Mouse (Mus musculus) neutrophil, adult 5-6 weeks (primary cell): ENCODE measurements at regions not wholly inside any gene's neighbourhood (a gene's known extent, or its start where the extent isn't known, plus 50 kb on each side); places are given as distances from the start of the nearest gene placed in this dataset.

Source experiments
- ATAC-seq: fragments of 151-379, 151-347 bp; 2 replicates; pipeline ENCODE4 v1.8.0; 2017; ENCODE audit warnings: mild to moderate bottlenecking, moderate TSS enrichment; ENCODE audit not compliant: insufficient number of reproducible peaks, poor library complexity, low FRiP score, severe bottlenecking; ENCODE audit errors: extremely low read depth

- ATAC-seq = no peak
Observed at GRCm38 (mm10) chr7:130007993-130008583, 416.4 kb downstream of the Wdr11 start.

- ATAC-seq = no peak
Observed at GRCm38 (mm10) chr7:130008591-130009418, 417.1 kb downstream of the Wdr11 start.

- ATAC-seq = no peak
Observed at GRCm38 (mm10) chr7:130012067-130012466, 420.4 kb downstream of the Wdr11 start.

DNA sequence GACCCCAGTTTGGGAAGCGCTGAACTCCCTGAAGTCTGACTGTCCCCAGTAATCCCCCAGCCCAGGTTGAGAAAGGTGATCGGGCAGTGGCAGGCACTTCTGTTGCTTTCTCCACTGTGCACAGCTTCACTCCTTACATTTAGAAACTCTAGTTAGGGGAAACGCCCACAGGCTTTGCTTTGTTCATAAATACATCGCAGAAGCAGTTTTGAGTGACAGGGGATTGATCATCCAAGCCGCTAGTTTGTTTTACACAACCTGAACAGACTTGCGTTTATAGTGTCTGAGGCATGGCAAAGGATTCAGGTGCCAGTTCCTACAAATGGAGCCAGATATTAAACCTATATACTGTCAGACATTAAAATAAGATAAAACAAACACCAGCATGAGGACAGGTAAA is 421.4 kb downstream of the Wdr11 start:
- no peak for ATAC-seq

DNA sequence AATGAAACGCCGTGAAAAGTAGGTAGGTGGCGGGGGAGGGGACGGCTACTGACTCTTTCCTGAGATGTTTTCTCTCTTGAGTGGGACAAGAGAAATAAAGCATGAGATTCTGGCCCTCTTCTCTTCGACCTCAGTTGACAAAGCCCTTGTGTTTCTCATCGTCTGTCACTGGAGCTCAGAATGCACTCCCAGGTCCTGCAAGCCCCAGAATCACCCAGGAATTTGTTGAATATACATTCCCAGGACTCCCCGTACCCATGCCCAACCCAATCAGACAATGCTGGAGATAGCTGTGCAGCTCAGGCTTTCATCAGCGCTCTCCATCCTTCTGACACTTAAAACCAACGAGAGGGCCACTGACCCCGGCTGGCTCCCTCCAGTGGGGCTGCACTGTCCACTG is 422.9 kb downstream of the Wdr11 start:
- ATAC-seq = no peak

DNA sequence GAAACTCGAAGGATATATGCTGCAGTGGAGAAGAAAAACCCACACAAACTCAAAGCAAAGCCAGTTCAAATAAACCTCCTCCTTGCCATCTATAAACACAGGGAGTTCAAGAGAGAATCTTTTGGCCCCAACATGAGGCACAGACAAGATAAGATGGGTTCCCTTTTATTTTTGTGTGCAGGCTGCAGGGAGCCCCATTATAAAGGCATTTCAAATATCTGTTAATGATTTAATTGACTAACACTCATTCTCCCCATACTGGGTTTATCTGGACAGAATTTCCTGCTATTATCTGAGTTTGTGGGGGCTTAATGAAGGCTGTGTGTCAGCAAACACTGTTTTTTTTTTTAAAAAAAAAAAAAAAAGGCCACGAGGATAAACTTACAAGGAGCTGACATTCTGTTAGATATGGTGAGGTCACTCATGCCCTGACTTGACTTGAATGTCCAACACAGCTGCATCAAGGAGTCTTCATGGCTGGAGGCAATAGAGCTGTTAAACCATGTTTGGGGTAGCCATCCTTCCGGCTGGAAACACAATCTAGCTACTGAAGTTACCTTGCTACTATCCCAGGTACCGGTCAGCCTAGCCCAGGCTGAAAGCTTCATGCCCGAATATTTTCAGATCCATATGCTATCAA is 423.8 kb downstream of the Wdr11 start:
- no peak for ATAC-seq

- ATAC-seq = no peak
Observed at GRCm38 (mm10) chr7:130016015-130016874, 424.6 kb downstream of the Wdr11 start.

DNA sequence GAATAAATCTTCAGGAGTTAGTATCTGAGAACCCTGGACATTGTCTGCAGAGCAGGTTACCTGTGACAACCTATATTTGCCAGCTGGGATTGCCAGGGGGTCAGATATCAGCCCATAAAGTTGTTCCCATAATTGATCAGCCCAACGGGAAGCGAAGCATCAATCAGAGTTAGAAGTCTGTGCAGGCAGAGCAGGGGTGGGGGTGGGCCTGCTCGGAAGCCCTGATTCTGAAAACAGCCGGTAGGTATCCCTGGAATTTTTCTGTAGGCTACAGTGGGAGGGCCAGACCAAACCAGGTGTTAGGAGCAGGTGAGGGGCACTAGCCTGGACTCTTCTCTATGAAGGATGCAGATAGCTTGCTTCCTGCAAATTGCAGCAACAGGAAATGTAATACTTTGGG is 427.2 kb downstream of the Wdr11 start:
- ATAC-seq = no peak

GRCm38 (mm10) chr7:130028945-130029344 is 437.3 kb downstream of the Wdr11 start:
- ATAC-seq = no peak

GRCm38 (mm10) chr7:130030711-130031110 is 439.0 kb downstream of the Wdr11 start:
- no peak for ATAC-seq

- ATAC-seq = no peak
Observed at GRCm38 (mm10) chr7:130036235-130036634, 444.6 kb downstream of the Wdr11 start.

DNA sequence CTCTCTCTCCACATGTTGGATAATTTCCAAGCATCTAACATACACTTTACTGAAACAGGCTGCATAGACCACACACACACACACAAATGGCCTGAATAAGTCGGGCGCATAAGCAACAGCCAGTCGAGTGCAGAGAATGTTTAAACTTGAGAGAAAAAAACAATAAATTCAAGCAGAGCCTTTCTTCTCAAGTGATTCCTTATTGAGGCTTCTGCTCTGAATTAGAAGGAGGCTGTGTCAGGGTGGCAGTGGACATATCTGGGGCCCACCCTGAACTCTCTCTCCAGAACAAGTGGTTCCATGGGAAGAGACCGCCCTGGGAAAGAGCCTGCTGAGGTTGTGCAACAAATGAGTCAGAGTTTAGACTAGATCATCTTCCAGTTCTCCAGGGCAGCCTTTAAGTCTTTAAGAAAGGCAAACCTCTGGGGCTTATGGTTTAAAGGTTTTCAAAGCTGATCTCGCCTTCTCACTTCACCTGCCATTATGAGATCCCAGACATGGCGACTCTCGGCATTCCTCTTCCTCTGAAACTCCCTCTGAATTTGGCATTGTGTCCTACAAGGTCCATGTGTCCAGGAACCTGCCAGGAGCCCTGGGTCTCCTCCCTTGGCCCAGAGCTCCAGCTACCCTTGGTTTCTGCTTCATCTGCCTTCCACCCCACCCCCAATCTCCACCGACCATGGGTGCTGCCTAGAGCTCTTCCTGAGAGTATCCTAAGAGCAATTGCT is 445.3 kb downstream of the Wdr11 start:
- ATAC-seq = no peak

- no peak for ATAC-seq
Observed at GRCm38 (mm10) chr7:130037573-130037925, 445.9 kb downstream of the Wdr11 start.

- no peak for ATAC-seq
Observed at GRCm38 (mm10) chr7:130040596-130040995, 448.9 kb downstream of the Wdr11 start.

- ATAC-seq = no peak
Observed at GRCm38 (mm10) chr7:130041402-130041965, 449.8 kb downstream of the Wdr11 start.

- ATAC-seq = no peak
Observed at GRCm38 (mm10) chr7:130042296-130042910, 450.7 kb downstream of the Wdr11 start.

DNA sequence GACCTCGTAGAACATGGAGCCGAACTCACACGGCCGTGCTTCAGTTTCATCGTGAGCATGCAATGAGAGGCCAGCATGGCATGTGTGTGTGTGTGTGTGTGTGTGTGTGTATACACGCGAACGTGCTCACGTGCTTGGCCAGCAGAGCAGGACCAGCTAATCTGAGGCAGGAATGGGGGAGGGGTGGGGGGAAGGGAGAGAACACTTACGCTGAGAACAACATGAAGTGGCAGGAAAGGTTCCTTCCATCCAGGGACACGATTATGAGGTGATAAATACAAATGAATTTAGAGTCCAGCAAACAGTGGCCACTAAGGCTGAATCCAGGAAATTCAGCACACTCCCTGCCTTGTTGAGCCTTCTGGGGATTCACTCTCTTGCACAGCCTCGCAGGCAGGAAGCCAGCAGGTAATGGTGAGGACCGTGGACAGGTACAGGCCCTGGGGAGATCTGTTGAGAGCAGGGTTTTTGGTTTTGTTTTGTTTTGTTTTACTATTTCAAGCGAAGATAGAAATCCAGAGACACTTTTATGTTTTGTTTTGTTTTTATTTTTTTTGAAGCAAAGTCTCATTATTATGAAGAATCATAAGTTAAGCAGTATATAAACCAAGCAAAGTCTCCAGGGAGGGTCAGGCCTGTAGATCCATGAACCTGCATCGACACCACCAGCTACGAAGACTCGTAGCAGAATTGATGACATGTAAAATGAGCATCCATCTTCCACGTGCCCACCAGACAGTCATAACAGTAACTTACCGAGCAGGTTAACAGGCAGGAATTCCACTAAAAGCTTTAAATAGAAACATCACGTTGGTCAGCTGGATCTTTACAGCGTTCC is 452.0 kb downstream of the Wdr11 start:
- ATAC-seq = no peak
